Mouse (Mus musculus): Measurements from ENCODE around the gene Nadk. TPM values are rescaled to one million over a fixed set of nuclear protein-coding genes. Genes with fewer than 3 reads are reported as not detected.

Gene Nadk
- polyA plus RNA-seq, 1 experiment, result 43.1 TPM

DNA sequence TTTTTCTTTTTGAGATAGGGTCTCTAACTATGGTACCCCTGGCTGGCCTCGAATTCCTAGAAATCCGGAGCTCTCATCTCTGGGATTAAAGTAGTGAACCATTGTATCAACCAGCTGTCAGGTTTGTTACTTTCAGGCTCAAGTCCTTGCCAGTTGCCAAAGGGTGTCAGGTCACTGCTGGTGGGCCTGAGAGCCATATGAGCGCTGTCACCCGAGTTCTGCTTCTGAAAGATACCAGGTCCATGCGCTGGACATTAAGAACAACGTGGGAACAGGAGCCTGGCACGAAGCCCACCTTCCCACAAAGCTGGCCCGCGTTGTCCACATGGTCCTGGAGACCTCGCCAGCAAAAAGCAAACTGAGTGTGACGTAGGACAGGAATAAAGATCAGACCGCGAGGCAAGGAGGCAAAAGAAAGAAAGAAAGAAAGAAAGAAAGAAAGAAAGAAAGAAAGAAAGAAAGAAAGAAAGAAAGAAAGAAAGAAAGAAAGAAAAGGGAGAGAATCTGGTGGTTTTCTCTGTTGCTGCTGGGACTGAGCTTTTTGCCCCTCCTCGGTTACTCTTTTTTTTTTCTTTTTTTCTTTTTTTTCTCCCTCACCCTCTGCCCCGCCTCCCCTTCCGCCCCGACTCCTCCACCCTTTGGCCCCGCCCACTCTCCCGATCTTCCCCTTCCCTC, 684 bp downstream of the Nadk start:
- Histone ChIP-seq H3K36me3 (ENCODE audit: control insufficient read depth, insufficient read depth, low read length) (no peaks in the 10 kb centered on the region; the same call in 1 of the 2 replicates), H3K27me3 (ENCODE audit: control insufficient read depth, insufficient read depth, low read length) (no peaks in the 10 kb centered on the region), H3K4me1 (ENCODE audit: control insufficient read depth, insufficient read depth, low read length) (peaks cover 16% of the 10 kb centered on the region), H3K4me3 (ENCODE audit: control insufficient read depth, low read depth, low read length) (peak overlapping the region; percentile 65), H3K27ac (ENCODE audit: control insufficient read depth, insufficient read depth, low read depth, low read length) (peak overlapping the region; percentile 83)
- no peak for TF ChIP-seq POLR2A (IDR thresholded peaks at IDR 0.05; ENCODE audit: control insufficient read depth, low read depth, low read length)
- no peak for TF ChIP-seq CTCF (IDR thresholded peaks at IDR 0.05; ENCODE audit: control insufficient read depth, insufficient read depth, insufficient replicate concordance, low read depth, low read length)

DNA sequence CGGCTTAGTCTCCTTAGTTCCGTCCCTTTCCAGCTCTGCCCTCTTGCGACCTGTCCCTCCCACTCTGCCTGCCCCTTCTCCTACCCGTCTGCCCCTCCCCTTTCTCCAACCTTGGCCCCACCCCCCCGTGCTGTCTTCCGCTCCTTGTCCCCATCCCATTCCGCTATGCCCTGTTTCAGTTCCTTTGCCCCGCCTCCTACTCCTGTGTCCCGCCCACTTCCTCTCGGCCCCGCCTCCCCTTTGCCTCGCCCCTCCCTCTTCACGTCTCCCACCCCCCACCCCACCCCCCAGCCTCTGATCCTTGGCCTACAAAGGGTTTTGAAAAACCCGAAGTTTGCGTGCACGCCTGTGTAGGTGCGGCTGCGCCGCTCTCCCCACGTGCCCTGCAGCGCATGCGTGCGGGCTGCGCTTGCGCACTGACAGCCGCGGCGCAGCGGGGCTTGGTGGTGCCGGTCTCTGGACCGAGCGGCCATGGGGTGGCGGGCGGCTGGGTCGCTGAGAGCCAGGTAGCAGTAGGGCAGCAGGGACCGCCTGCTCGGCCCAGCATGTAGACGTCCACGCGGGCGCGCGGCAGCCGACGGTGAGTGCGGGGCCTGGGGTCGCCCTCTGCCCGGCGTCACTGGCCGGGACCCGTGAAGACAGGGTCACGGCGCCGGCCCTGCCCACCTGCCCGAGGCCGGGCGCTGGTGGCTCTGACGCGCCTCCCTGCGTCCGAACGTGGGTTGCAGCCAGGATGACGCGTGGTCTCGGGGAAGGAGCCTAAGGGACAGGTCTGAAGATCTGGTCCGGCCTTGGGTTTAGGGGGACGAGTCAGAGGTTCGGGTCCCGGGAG, 1.4 kb downstream of the Nadk start:
- peak overlapping the region; percentile 84 for H3K4me3 ChIP-seq (ENCODE audit: control insufficient read depth, low read depth, low read length)
- H3K4me1 ChIP-seq (ENCODE audit: control insufficient read depth, insufficient read depth, low read length), result peaks cover 18% of the 10 kb centered on the region
- H3K27me3 ChIP-seq (ENCODE audit: control insufficient read depth, insufficient read depth, low read length), result no peaks in the 10 kb centered on the region
- no peaks in the 10 kb centered on the region for H3K36me3 ChIP-seq (ENCODE audit: control insufficient read depth, insufficient read depth, low read length)
- peak overlapping the region; percentile 80 for H3K27ac ChIP-seq (ENCODE audit: control insufficient read depth, insufficient read depth, low read depth, low read length)
- peak; percentile 32; the same call in 1 of the 2 replicates for TF ChIP-seq CTCF (IDR thresholded peaks at IDR 0.05; ENCODE audit: control insufficient read depth, insufficient read depth, insufficient replicate concordance, low read depth, low read length)
- TF ChIP-seq POLR2A (IDR thresholded peaks at IDR 0.05; ENCODE audit: control insufficient read depth, low read depth, low read length), result peak; percentile 79

DNA sequence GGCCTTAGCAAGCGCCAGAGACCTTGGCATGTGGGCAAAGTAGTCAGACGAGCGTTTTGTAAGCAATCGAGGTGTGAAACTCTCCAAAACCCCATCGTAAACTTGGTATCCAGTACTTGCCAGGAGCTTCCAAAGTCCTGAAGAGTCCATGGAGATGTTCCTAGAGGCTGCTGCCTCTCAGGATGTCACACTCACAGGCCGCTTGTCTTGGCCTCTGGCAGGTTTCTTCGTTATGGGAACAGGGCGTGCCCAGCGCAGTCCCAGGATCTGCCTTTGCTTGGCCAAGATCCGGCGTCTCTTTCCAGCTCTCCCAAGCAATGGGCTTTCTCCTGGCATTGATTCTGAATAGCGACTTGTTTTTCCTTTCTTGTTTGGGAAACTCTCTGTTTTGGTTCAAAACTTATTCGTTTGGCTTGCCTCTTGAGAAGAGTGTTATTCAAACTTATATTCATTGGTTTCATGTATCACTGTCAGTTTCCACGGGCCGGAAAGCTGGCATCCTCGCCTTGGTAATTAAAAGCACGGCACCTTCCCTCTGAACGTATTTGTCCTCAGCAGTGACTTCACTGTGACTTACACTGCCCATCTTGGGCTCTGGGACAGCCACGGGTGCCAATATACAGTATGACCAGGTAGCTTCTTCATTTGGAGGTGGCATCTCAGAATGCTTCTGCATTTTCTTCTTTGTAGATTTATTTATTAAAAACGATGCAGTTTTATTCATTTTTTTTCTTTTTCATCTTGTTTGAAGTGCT, 2.3 kb downstream of the Nadk start:
- Histone ChIP-seq H3K4me1 (ENCODE audit: control insufficient read depth, insufficient read depth, low read length) (peaks cover 18% of the 10 kb centered on the region), H3K36me3 (ENCODE audit: control insufficient read depth, insufficient read depth, low read length) (no peaks in the 10 kb centered on the region), H3K4me3 (ENCODE audit: control insufficient read depth, low read depth, low read length) (peak overlapping the region; percentile 84), H3K27ac (ENCODE audit: control insufficient read depth, insufficient read depth, low read depth, low read length) (peak overlapping the region; percentile 80), H3K27me3 (ENCODE audit: control insufficient read depth, insufficient read depth, low read length) (no peaks in the 10 kb centered on the region)
- TF ChIP-seq CTCF (IDR thresholded peaks at IDR 0.05; ENCODE audit: control insufficient read depth, insufficient read depth, insufficient replicate concordance, low read depth, low read length) (no peak), POLR2A (IDR thresholded peaks at IDR 0.05; ENCODE audit: control insufficient read depth, low read depth, low read length) (no peak; the same call in 1 of the 2 replicates)

DNA sequence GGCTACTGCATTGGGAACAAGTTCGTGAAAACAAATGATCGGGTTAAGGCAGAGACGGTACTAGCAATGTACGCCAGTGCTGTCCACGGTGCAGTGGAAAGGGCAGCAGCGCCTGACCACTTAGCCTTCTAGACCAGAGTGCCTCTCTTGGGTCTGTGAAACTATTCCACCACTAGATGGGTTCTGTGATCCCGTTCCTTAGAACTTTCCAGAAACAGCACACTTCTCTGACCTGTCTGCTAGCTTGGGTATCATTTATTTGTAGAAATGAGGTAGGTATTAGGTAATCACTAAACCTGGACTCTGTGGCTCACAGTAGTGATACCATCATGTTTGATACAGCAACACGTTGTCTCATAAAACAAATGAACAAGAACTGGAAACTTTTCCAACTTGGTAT, 4.4 kb downstream of the Nadk start:
- no peak for TF ChIP-seq POLR2A (IDR thresholded peaks at IDR 0.05; ENCODE audit: control insufficient read depth, low read depth, low read length)
- TF ChIP-seq CTCF (IDR thresholded peaks at IDR 0.05; ENCODE audit: control insufficient read depth, insufficient read depth, insufficient replicate concordance, low read depth, low read length), result no peak
- Histone ChIP-seq H3K27me3 (ENCODE audit: control insufficient read depth, insufficient read depth, low read length) (no peaks in the 10 kb centered on the region), H3K36me3 (ENCODE audit: control insufficient read depth, insufficient read depth, low read length) (no peaks in the 10 kb centered on the region), H3K27ac (ENCODE audit: control insufficient read depth, insufficient read depth, low read depth, low read length) (no peak overlapping the region), H3K4me1 (ENCODE audit: control insufficient read depth, insufficient read depth, low read length) (peaks cover 18% of the 10 kb centered on the region), H3K4me3 (ENCODE audit: control insufficient read depth, low read depth, low read length) (no peak overlapping the region)

DNA sequence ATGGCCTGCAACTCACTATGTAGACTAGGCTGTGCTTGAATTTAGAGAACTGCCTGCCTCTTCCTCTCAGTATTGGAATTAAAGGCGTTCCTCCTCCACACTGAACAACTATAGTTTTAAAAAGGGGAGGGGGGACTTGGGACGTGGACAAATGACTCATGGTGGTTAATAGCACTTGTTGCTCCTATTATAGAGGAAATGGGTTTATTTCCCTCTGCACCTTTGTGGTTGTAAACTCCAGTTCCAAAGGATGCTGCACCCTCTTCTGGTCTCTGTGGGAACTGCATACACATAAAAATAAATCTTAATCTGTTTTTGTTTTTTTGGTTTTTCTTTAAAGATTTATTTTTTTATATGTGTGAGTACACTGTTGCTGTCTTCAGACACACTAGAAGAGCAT, 6.0 kb downstream of the Nadk start:
- no peaks in the 10 kb centered on the region for H3K36me3 ChIP-seq (ENCODE audit: control insufficient read depth, insufficient read depth, low read length)
- H3K4me1 ChIP-seq (ENCODE audit: control insufficient read depth, insufficient read depth, low read length), result peaks cover 8% of the 10 kb centered on the region
- TF ChIP-seq POLR2A (IDR thresholded peaks at IDR 0.05; ENCODE audit: control insufficient read depth, low read depth, low read length) (no peak), CTCF (IDR thresholded peaks at IDR 0.05; ENCODE audit: control insufficient read depth, insufficient read depth, insufficient replicate concordance, low read depth, low read length) (no peak)
- H3K27ac ChIP-seq (ENCODE audit: control insufficient read depth, insufficient read depth, low read depth, low read length), result no peak overlapping the region
- no peaks in the 10 kb centered on the region for H3K27me3 ChIP-seq (ENCODE audit: control insufficient read depth, insufficient read depth, low read length)
- no peak overlapping the region for H3K4me3 ChIP-seq (ENCODE audit: control insufficient read depth, low read depth, low read length)

DNA sequence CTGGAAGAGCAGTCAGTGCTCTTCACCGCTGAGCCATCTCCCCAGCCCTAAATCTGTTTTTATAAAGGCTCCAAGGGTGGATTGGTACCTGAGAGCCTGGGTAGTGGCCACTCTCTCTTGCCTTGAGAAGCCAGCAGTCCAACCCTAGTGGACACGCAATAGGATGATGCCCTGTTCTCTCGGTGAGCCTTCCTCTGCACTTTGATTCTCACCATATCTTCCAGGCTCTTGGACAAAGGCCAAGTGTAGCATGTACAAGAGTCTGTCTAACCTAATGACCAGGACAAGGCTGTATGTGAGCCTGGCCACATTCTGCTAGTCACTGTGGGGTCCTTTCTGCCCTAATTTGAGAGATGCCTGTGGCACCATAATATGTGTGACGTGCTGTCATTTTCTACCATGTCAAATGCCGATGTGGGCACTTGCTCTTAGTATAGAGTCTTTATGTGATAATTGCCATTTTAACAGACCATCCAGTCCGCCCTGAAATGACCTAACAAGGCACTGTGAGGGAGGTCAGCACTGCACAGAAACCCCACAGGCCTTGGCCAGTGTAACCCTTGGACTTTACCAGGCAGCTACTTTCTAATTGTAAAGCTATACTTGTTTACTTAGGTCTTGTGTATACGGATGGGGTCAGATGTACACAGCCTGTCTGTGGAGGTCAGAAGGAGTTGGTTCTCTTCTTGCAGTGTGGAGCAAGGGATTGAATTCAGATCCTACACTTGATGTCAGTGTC, 6.6 kb downstream of the Nadk start:
- TF ChIP-seq POLR2A (IDR thresholded peaks at IDR 0.05; ENCODE audit: control insufficient read depth, low read depth, low read length), result no peak
- TF ChIP-seq CTCF (IDR thresholded peaks at IDR 0.05; ENCODE audit: control insufficient read depth, insufficient read depth, insufficient replicate concordance, low read depth, low read length), result no peak
- peaks cover 8% of the 10 kb centered on the region for H3K4me1 ChIP-seq (ENCODE audit: control insufficient read depth, insufficient read depth, low read length)
- no peak overlapping the region for H3K4me3 ChIP-seq (ENCODE audit: control insufficient read depth, low read depth, low read length)

More for the DNA sequence above, 6.6 kb downstream of the Nadk start:
- Histone ChIP-seq H3K27ac (ENCODE audit: control insufficient read depth, insufficient read depth, low read depth, low read length) (no peak overlapping the region), H3K36me3 (ENCODE audit: control insufficient read depth, insufficient read depth, low read length) (no peaks in the 10 kb centered on the region), H3K27me3 (ENCODE audit: control insufficient read depth, insufficient read depth, low read length) (no peaks in the 10 kb centered on the region)
